Mouse (Mus musculus): ENCODE data around the gene Gpr183.

Gene Gpr183

DNA sequence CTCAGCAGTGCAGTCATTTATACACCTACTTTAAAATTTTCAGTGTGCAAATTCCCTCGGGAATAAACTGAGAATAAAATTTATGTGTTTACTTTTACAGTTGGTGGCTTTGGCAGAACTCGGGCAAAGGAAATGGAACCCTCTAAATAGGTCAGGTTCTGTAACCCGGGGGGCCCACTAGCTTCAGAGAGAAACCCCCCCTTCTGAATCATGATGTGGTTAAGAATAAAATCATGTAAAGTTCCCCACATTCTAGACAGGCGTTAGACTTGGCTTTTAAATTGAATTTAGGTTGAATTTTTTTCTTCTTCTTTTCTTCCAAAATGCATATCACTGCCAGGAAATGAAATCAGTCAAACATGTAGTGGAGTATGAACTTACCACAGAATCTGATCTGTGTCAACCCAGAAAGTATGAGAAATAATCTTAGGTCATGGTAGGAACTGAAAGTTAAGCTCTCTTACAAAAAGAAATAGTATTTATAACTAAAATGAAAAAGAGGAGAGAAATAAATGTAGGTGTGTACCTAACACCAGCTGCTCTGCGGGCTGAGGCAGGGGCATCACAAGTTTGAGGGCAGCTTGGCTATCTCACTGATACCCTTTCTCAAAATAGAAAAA, 9.7 kb downstream of the Gpr183 start:
- DNase-seq = no peak

DNA sequence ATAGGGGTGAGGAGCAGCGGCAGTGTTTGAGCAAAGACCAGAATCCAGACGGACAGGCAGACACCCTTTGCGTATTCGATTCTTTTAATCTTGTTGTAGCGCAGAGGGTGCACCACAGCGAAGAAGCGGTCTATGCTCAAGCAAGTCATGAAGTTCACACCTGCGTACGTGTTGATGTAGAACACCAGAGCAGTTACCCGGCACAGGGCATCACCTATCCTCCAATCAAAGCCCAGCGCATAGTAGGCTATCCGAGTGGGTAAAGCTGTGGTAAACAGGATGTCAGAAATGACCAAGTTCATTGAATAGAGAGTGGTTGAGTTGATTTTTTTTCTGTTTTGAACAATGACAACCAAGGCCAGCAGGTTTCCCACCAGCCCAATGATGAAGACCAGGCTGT, 10.4 kb downstream of the Gpr183 start:
- DNase-seq = no peak

DNA sequence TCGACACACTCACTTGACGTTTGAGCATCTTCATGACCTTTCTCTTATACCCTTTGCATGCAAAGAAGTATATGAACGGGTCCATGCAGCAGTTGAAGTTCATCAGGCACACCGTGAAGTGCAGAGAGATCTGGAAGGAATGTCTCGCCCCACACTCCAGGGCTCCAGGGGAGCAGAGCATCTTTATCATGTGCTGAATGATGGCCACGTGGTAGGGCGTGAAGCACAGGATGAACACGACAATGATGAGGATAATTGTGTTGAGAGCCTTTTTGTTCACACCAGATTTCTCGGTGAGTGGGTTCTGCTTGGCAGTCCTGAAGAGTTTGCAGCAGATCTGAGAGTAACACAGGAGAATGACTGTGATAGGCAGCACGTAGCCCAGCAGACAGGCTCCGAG, 10.9 kb downstream of the Gpr183 start:
- DNase-seq = no peak

DNA sequence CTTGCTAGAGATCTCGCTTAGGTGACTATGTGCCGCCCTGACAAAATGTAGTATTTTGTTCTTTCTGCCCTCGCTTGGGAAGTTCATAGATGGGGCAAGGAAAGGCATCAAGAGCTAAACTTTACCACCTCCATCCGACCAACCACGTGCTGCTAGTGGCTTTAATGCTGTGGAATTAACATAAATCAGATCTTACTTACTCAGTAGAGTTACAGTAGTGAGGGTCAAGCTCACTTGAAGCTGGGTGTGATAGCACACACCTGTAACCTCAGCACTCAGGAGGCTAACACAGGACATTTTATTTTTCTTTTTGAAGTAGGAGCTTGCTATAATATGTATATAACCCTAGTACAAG, 13.0 kb downstream of the Gpr183 start:
- DNase-seq = no peak

DNA sequence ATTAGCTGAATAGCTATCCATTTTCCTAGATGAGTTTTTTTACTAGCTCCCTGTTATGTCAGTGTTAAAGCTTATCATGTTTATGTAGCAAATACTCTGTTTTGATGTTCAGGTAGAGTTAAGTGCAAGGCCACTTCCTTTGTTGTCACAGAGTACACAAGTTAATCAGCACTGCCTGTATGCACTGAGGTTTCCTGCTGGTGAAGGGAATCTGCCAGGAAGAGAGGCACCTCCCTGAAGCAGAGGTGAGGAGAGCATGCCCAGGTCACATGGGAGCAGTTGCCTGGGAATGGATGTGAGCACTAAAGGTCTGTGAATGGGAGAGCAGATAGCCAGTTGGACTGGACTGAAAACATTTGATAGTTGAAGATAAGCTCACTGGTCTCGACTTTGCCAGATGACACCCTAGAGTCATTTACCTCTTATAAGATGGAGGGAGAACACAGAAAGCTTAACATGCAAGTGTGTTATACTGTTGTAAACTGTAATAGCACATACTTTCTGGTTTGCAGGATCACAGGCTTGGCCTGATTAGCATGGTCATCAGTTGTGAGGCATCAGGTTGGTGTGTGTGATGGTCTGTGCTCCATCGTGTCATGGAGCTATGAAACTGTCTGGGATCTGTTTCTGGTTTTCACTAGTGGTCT, 13.5 kb downstream of the Gpr183 start:
- DNase-seq = no peak

DNA sequence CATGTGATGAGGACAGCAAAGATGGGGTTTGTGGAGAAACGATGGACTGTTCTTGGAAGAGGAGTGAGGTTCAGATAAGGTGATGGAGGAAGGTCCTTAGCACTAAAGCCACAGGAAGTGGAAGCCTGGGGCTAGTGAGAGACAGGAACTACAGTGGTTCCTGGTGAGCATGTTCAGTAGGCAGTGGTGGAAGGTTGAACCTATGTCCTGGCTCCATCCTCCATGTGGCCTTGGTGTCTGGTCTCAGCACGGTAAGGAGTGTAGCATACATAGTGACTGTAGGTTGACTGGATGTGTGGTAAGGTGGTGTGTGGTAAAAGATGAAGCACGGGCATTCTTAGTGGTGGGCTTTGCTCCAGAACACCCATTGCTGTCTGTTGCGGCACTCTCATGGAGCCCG, 15.1 kb downstream of the Gpr183 start:
- DNase-seq = no peak

DNA sequence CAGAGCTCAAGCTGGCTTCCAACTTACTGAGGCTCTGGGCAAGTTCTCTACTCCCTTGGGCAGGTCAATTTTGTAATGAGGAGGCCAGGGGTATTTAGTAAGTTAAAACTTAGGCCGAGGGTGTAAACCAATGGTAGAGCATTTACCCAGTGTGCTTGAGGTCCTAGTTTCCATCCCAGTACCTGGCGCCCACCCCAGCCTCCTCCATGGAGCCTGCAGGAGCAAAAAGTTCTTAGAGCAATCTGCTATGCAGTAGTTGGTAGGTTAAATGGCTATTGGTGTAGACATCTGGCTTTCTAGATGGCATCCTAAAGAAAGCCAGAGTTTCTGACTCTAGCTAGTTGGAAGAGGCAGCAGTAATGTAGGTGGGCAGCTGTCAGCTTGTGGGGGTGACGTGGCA, 15.6 kb downstream of the Gpr183 start:
- no peak for DNase-seq

DNA sequence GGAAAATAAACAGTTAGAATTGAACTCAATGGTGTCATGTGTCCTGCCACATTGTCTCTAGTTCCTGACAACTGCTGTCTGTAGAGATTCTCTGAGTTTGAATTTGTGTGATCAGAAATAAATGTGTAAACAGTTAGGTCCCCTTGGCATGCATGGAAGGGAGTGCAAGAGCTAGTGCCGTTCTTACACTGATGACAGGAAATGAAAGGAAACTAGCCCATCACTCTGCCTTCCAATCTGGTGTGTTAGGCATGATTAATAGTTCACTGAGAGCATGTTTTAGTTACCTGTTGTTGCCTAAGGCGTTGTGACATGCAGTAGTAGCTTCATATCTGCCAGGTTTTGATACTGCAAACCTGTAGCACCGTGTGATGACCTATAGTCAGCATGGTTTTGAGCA, 17.0 kb downstream of the Gpr183 start:
- DNase-seq = no peak

DNA sequence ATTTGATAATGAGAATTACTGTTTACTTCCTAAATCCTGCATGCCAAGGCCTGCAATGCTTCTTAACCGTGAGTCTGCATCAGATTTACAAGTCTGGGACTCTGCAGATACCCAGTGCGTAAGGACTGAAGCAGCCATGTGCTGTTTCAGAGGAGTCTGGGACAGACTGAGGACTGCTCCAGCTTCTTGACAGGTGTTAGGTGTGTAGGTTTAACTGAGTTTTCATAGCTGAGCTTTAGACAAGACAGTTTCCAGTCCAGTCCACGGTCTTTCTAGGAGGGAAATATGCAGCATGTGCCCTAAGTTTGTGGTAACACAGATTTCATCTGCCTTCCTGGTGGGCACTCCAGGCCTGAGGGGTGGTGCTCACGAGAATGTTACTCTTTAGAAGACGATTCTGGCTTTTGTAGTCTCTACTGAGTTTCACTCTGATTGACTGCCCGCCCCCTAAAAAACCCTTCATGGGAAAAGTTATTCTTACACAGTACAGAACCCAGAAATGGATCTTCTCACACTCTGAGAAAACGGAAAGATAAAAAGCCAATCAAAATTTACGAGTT, 17.7 kb downstream of the Gpr183 start:
- no peak for DNase-seq

DNA sequence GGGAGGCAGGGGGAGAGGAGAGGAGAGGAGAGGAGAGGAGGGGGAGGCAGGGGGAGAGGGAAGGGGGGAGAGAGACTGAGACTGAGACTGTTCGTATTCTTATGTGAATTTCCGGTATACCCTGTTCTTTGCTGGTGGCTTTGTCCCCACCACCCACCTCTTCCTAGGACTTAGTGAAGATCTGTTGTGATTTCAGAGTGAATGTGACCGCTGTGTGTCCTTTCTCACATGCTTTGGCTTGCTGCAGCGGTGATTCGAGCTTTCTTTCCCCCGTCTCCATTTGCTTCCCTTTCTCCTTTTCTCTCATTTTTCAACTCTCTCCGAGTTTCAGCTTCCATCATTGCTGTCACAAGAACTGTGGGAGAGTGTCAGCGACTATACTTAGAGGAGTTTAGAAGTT, 18.3 kb downstream of the Gpr183 start:
- DNase-seq = no peak

DNA sequence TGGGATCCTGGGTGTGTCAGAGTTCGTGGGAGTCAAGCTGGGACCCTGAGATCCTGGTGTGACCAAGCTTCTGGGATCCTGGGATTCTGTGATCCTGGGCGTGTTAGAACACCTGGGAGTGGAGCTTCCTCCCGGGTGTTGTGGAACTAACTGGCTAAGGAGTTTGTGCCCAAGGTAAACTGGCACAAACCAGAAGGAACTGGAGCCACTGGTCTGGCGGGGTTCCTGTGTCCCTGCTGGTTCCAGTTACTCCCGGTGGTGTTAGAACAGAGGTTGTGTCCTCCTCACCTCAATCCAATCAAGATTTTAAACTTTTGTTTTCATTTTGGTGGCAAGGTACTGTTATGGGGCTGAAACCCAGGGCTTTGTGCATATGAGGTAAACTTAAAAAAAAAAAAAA, 18.9 kb downstream of the Gpr183 start:
- DNase-seq = no peak

DNA sequence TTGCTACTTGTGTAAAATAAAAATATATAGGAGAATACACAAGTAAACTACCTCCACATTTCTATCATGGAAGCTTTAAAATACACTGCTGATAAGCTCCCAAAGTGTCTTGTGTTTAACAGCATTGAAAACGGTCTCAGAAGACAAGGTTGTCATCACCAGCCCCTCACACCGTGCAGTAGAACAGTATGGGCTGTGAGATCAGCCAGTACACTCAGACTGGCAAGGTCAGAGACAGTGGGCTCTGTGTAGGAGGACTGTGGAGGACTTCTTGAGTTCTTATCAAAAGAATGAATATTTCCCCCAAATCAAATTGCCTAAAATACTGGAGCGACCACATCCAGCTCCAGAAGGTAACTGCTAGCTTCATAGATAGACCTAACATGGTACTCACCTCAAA, 25.4 kb downstream of the Gpr183 start:
- no peak for DNase-seq

DNA sequence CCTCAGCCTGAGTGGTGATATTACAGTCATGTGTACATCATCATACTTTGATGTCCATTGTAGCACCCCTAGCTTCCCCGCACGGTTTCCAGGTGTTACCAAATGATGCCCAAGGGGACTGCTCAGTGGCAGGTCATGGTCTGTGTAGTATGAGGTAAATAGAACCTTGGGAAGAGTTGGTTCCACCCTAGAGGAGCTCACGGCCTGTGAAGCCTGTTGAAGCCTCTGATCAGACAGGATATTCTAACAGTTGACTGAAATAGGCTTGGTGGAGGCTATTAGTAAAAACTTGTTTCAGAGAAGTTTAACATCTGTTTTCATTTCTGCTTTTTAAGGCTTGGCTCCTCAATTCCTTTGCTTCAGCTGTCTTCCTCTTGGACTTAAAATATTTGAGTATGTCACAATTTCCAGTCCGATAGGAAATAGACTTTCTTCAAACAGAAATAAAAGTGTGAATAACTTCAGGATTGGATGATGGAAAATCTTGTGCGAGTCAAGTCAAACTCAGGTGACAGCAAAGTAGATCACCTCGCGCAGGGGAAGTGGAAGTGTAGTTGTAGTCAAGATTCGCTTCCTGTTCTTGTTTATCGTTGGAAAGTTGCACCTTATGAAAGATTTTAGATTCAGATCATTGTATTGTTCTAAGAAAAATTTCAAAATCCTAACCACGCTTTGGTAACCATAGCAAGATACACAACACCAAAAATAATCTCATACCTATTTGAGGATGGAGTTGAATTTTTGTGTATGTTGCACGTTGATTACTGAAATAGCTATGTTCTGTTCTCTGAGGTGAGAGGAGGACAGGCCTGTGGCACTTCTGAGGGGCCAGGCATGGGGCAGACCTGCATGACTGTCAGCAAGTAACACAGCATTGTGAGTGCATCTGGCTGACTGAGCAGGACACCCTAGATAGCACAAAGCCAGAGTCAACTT, 26.5 kb downstream of the Gpr183 start:
- no peak for DNase-seq

DNA sequence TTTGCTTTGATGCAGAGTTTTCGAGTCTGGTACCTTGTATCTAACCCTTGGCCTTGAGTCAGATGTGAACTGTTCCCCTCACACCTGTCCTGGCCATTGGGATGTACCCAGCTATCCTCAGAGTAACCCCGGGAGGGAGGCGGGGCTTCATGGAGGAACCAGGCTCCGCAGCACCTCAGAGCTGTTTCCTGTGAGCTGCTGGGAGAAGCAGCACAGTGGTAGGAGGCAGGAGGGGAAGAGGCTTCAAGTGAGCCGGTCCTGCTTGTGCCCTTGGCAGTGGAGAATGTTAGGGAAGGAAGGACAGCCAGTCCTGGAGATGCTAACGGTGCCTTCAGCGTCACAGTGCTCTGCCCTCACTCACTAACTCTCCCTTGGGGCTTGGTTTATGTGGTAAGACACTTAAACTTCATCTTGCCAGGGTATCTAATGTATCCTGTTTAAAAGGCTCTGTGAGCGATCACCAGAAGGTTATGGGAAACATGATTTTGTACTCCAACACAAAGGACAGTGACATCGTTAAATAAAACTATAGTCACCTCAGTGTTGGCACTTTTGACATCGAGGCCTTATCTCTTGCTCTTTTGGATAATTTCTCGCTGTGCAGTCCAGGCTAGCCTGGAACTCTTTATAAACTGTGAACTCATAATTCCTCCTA, 27.3 kb downstream of the Gpr183 start:
- DNase-seq = no peak

DNA sequence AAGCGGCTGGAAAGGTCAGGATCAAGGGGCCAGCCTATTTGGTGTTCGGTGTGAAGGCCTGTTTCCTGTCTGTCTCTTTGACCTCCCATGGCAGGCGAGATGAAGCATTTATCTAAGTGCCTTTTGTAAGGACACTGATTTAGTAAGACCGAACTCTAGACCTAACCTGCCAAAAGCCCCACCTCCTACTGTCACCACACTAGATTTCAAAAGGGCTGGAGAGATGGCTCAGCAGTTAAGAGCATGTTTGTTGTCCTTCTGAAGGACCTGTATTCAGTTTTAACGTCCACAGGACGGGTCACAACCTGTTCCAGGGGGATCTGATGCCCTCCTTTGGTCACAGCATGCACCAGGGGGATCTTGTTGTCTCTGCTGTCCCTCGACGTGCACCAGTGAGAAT, 28.1 kb downstream of the Gpr183 start:
- DNase-seq = no peak

DNA sequence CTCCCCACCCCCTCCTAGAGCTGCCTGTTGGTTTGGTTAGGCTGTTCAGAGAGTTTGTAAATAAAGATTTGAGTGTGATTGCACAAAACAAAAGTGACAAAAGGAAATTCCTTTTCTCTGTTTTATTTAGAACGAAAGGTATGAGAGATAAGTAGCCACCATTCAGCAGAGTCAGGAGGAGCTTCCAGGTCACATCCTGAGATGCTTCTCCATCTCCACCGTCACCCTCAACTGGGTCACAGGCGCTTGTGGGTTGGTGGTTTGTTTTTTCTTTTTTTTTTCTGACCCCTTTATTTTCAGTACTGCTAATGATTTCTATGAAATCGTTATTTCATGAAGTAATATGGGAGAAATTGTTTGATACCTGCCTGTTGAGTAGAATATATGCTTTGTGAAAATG, 28.6 kb downstream of the Gpr183 start:
- DNase-seq = no peak

DNA sequence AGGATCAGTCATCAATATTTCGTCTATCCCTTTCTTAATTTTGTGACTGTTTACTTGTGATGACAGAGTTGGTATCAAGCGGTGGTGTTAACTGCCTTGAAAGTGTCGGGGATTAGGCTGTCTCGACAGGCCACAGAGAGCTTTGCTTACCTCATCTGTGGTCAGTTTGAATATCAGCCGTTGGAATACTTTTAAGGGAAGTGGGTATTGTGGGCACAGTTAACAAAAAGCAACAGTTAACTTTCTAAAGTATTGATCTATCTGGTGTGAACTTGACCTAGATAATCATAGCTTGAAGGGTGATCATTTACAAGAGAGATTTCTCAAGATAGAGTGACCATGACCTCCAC, 30.4 kb downstream of the Gpr183 start:
- no peak for DNase-seq

DNA sequence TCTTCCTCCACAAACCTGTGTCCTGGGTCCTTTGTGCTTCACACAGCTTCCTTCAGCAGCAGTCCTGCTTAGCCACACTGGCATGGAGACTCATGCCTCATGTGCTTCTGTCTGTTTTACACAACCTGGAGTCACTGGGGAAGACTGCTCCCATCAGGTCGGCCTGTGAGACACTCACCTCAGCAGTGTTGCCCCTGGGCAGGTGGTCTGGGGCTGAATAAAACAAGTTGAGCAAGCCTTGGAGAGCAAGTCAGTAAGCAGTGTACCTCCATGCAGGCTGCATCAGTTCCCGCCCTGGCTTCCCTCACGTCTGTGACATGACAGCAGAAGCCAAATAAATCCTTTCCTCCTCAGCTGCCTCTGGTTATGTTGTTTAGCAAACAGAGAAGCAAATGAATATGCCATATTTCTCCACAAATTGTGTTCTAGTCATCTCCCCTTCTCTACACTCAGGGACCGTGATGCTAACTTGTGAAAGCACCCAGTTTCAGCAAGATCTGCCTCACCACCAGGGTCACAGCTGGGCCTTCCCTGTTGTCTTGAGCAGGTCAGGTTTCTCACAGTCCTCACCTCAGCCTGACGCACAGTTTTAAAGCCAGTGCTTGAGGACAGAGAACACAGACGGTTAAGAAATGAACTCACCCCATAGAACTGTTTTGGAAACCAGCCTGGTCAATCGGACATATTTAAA, 30.9 kb downstream of the Gpr183 start:
- DNase-seq = no peak

DNA sequence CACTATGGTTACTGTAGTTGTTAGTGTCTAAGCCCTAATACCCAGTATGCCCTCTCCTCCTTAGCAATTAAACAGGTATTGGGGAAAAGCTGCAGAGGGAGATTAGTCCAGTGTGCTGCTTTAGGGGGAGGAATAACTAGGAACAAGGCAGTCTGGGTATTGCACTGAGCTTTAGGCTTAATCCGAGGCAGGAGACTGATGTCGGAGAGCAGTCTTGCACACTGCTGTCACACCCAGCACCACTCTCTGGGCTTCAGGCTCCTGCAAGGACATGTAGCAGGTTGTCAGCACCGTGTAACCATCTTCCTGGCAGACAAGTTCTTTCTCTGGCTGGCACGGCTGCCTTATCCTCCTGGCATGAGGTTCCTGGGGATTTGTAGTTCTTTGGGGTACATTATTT, 32.8 kb downstream of the Gpr183 start:
- no peak for DNase-seq

DNA sequence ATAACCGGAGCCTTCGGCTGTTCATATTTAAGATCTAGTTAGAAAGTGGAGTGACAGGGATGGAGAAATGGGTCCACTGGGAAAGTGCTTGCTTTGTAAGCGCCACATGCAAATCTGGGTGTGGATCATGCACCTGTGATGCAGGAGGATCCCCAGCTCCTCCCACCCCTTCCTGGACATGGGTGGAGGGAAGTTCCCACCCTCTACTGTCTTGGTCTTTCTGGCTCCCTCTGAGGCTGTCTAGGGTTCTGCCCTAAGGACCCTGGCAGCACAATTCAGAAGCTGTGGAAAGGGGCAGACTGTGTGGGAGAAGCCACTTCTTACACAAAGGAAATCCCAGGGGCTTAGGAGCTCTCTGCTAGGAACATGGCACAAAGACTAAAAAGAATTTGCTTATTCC, 33.4 kb downstream of the Gpr183 start:
- DNase-seq = no peak

DNA sequence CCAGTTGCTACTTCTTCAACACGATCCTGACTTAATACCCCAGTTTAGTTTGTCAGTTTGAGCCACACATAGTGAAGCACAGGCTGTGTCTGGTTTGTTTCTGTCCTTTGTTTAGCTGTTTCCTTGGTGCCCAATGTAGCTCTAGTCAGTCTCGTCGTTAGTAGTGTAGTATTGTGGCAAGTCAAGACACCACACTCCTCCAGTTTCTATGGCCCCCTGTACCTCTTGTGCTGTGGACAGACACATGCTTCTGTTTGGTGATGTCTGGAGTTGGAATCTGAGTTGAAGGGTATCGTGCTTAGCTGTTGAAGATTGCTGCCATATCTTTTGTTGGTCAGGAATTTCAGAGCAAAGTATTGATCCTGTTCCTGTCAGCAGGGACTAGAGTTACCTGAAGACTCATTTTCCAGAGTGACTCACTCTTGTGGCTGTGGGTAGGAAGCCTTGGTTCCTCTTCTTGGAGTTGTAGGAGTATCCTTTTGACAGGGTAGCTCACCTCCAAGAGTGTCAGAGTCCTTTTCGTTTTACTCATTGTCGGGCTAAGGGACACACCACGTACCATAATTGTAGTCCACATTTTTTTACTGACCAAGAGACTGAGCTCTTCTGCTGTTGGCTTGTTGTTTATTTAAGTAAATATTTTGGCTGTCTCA, 34.1 kb downstream of the Gpr183 start:
- DNase-seq = no peak

DNA sequence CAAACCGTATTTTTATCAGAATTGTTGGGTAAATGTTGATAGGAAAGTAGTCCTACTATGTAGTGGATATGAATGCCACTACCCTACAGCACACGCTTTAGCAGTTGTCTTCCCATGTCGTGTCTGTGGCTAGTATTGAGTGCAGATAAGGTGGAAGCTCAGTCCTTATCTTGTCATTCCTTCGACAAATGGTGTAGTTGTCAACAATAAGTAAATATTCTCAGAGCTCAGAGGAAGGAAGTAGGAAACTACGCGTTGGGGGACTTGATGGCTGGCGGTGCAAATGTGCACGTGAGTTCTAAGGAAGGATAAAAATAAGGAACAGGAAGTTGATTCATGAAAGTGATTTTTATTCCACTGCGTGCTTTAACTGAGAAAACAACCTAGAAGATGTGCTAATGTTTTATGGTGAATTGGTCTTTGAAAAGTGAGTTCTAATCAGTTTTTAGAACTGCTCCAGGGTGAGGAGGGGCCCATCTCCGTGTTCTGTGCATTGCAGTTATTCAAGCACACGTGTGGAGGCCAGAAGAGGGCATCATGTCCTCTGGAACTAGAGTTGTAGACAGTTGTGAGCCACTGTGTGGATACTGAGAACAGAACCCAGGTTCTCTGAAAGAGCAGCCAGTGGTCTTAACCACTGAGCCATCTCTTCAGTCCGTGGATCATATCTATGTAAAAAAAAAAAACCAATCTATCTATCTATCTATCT, 35.6 kb downstream of the Gpr183 start:
- DNase-seq = no peak

All from lung, postnatal 10 days (tissue).